Mouse (Mus musculus): ENCODE data around the gene Gm13277. TPM values are rescaled to one million over a fixed set of nuclear protein-coding genes. Genes with fewer than 3 reads are reported as not detected.

Gene Gm13277
- not detected for total RNA-seq (2023)

GRCm38 (mm10) chr4:88788402-88788801, at the start of gene Gm13277:
Gene Gm13277, plus strand, starts transcription at chr4:88788632.

GRCm38 (mm10) chr4:88754818-88755340, 33.6 kb upstream of the Gm13277 start, which contains the start of gene Gm13271:
Gene Gm13271, plus strand, starts transcription at chr4:88754868.

GRCm38 (mm10) chr4:88759610-88760268, 28.7 kb upstream of the Gm13277 start, which contains the start of gene Gm13283:
Gene Gm13283, plus strand, starts transcription at chr4:88760119.

GRCm38 (mm10) chr4:88773534-88773933, 14.9 kb upstream of the Gm13277 start, which contains the start of gene Gm13290:
Gene Gm13290, plus strand, starts transcription at chr4:88773834.

GRCm38 (mm10) chr4:88776622-88777021, 11.8 kb upstream of the Gm13277 start, which contains the start of gene Gm13289:
Gene Gm13289, plus strand, starts transcription at chr4:88776922.

GRCm38 (mm10) chr4:88779550-88779949, 8.9 kb upstream of the Gm13277 start, which contains the start of gene Gm13272:
Gene Gm13272, plus strand, starts transcription at chr4:88779850.

GRCm38 (mm10) chr4:88781831-88782230, 6.6 kb upstream of the Gm13277 start, which contains the start of gene Ifnz:
Gene Ifnz, plus strand, starts transcription at chr4:88782131.

GRCm38 (mm10) chr4:88785409-88785808, 3.0 kb upstream of the Gm13277 start, which contains the start of gene Gm13276:
Gene Gm13276, plus strand, starts transcription at chr4:88785709.

GRCm38 (mm10) chr4:88791250-88791649, 2.8 kb downstream of the Gm13277 start, which contains the start of gene Gm13278:
Gene Gm13278, plus strand, starts transcription at chr4:88791550.

GRCm38 (mm10) chr4:88793936-88794675, 5.7 kb downstream of the Gm13277 start, which contains the start of gene Gm13275:
Gene Gm13275, plus strand, starts transcription at chr4:88794487.

GRCm38 (mm10) chr4:88797097-88797496, 8.7 kb downstream of the Gm13277 start, which contains the start of gene Gm13279:
Gene Gm13279, plus strand, starts transcription at chr4:88797397.

GRCm38 (mm10) chr4:88799365-88799764, 10.9 kb downstream of the Gm13277 start, which contains the start of gene Gm13285:
Gene Gm13285, plus strand, starts transcription at chr4:88799665.

GRCm38 (mm10) chr4:88802954-88803353, 14.5 kb downstream of the Gm13277 start, which contains the start of gene Gm13287:
Gene Gm13287, plus strand, starts transcription at chr4:88803254.

GRCm38 (mm10) chr4:88805231-88805630, 16.8 kb downstream of the Gm13277 start, which contains the start of gene Gm13288:
Gene Gm13288, plus strand, starts transcription at chr4:88805531.

GRCm38 (mm10) chr4:88815928-88816327, 27.5 kb downstream of the Gm13277 start, which contains the start of gene Ifna7:
Gene Ifna7, plus strand, starts transcription at chr4:88816228.

GRCm38 (mm10) chr4:88819659-88820058, 31.2 kb downstream of the Gm13277 start, which contains the start of gene Ifna11:
Gene Ifna11, plus strand, starts transcription at chr4:88819959.

GRCm38 (mm10) chr4:88827116-88827515, 38.7 kb downstream of the Gm13277 start, which contains the start of gene Ifna6:
Gene Ifna6, plus strand, starts transcription at chr4:88827416.

GRCm38 (mm10) chr4:88835225-88835624, 46.8 kb downstream of the Gm13277 start, which contains the start of gene Ifna5:
Gene Ifna5, plus strand, starts transcription at chr4:88835525.

All from B cell, adult 67 days (primary cell).